Mouse (Mus musculus) ES-E14 (cell line): Measurements from ENCODE around the gene Wdr62.

Experiments
- CHD2 ChIP-seq: IDR thresholded peaks from 2 replicates; pipeline ENCODE4 v1.6.1; 2014; ENCODE audit warnings: mild to moderate bottlenecking, low read depth, low read length, inconsistent platforms
- ZNF384 ChIP-seq: IDR thresholded peaks from 2 replicates; pipeline ENCODE4 v1.6.1; 2012; ENCODE audit warnings: low read depth, low read length, inconsistent platforms

DNA sequence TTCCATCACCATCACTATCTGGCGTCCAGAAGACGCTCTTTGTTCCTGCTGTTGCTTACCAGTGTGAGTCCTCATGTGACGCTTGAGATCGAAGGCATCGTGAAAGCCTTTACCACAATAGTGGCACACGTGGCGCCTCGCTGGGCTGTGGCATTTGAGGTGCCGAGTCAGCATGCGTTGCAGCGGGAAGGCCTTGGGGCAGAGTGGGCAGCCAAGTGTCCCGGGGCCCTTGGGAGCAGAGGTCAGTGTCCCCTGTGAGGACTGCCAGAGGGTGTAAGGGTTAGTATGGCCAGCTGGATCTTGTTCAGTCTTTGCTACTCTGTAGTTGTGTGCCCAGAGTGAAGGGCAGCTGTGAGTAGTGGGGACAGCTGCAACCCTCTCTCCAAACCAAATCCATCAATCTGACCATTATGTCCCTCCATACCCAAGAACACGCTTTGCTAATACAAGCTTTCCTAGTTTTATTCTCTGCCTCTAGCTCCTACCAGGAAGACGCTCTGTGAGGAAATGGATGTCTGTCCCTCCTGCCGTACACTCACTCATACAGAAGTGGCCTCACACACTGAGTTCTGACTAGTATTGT, 45.9 kb downstream of the Wdr62 start:
- TF ChIP-seq CHD2 (no peak), ZNF384 (no peak)
